Mouse (Mus musculus) bone marrow macrophage, adult 2 months (primary cell): Measurements from ENCODE around the gene Slc6a6.

ENCODE experiments used
- CTCF ChIP-seq: IDR thresholded peaks from 2 replicates; pipeline ENCODE4 v1.5.1; 2012; ENCODE audit warnings: low read depth, mild to moderate bottlenecking, low read length, moderate library complexity
- POLR2A ChIP-seq: IDR thresholded peaks from 2 replicates; pipeline ENCODE4 v1.6.1; 2012; ENCODE audit warnings: mild to moderate bottlenecking, low read depth, low read length, borderline replicate concordance

GRCm38 (mm10) chr6:91678506-91679094 lies 5.3 kb upstream of the Slc6a6 start:
- no peak for TF ChIP-seq POLR2A
- TF ChIP-seq CTCF, result no peak
